Mouse (Mus musculus): ENCODE data around the gene Tmem159. TPM values are rescaled to one million over a fixed set of nuclear protein-coding genes. Genes with fewer than 3 reads are reported as not detected.

Gene Tmem159
- polyA plus RNA-seq, 1 experiment from 2014 or later, result 23.9 TPM

GRCm38 (mm10) chr7:120104975-120105374, 2.8 kb downstream of the Tmem159 start:
- no peak for DNase-seq (ENCODE audit: low spot score)

GRCm38 (mm10) chr7:120106356-120106755, 4.2 kb downstream of the Tmem159 start:
- no peaks in the 10 kb centered on the region for H3K36me3 ChIP-seq
- DNase-seq (ENCODE audit: low spot score), result no peak
- H3K4me3 ChIP-seq, result no peak overlapping the region
- H3K9me3 ChIP-seq (replicated peaks), result no peaks in the 10 kb centered on the region
- WGBS, result 90% methylated on average over 2 of the region's 2 CpGs
- peaks cover 19% of the 10 kb centered on the region for H3K4me1 ChIP-seq
- peaks cover 19% of the 10 kb centered on the region for H3K27me3 ChIP-seq (ENCODE audit: low read depth, poor library complexity, severe bottlenecking)
- no peak overlapping the region for H3K27ac ChIP-seq (replicated peaks)

More at GRCm38 (mm10) chr7:120104975-120105374, 2.8 kb downstream of the Tmem159 start:
- 65% methylated on average over 3 of the region's 3 CpGs for WGBS
- no peak overlapping the region for H3K4me3 ChIP-seq
- H3K36me3 ChIP-seq, result no peaks in the 10 kb centered on the region
- H3K4me1 ChIP-seq, result peaks cover 19% of the 10 kb centered on the region
- H3K27ac ChIP-seq (replicated peaks), result no peak overlapping the region
- H3K9me3 ChIP-seq (replicated peaks), result no peaks in the 10 kb centered on the region
- peaks cover 23% of the 10 kb centered on the region for H3K27me3 ChIP-seq (ENCODE audit: low read depth, poor library complexity, severe bottlenecking)

- no peaks in the 10 kb centered on the region for H3K27me3 ChIP-seq (ENCODE audit: low read depth, poor library complexity, severe bottlenecking)
- 89% methylated on average over 5 of the region's 5 CpGs for WGBS
- H3K9me3 ChIP-seq (replicated peaks), result no peaks in the 10 kb centered on the region
- DNase-seq (ENCODE audit: low spot score), result no peak
- H3K36me3 ChIP-seq, result peaks cover 7% of the 10 kb centered on the region; the same call in 1 of the 2 replicates
- no peaks in the 10 kb centered on the region for H3K4me1 ChIP-seq
- no peak overlapping the region for H3K27ac ChIP-seq (replicated peaks)
- H3K4me3 ChIP-seq, result no peak overlapping the region
These were observed 7.5 kb downstream of the Tmem159 start for GRCm38 (mm10) chr7:120109676-120110075.

- Histone ChIP-seq H3K27me3 (ENCODE audit: low read depth, poor library complexity, severe bottlenecking) (no peaks in the 10 kb centered on the region), H3K9me3 (replicated peaks) (no peaks in the 10 kb centered on the region), H3K4me1 (peaks cover 7% of the 10 kb centered on the region; the same call in 1 of the 2 replicates), H3K36me3 (peaks cover 27% of the 10 kb centered on the region), H3K27ac (replicated peaks) (no peak overlapping the region), H3K4me3 (no peak overlapping the region)
- no peak for DNase-seq (ENCODE audit: low spot score)
- WGBS, result 92% methylated on average over 5 of the region's 5 CpGs
These were observed 14.8 kb downstream of the Tmem159 start for GRCm38 (mm10) chr7:120116976-120117375.

GRCm38 (mm10) chr7:120117529-120117928, 15.4 kb downstream of the Tmem159 start:
- DNase-seq (ENCODE audit: low spot score), result no peak
- H3K27ac ChIP-seq (replicated peaks), result no peak overlapping the region
- no peaks in the 10 kb centered on the region for H3K9me3 ChIP-seq (replicated peaks)
- no peak overlapping the region for H3K4me3 ChIP-seq
- H3K36me3 ChIP-seq, result peaks cover 27% of the 10 kb centered on the region
- no peaks in the 10 kb centered on the region for H3K27me3 ChIP-seq (ENCODE audit: low read depth, poor library complexity, severe bottlenecking)
- peaks cover 7% of the 10 kb centered on the region; the same call in 1 of the 2 replicates for H3K4me1 ChIP-seq
- 45% methylated on average over 6 of the region's 6 CpGs for WGBS

GRCm38 (mm10) chr7:120123776-120124175, 21.6 kb downstream of the Tmem159 start:
- 88% methylated on average over 4 of the region's 4 CpGs for WGBS
- no peak for DNase-seq (ENCODE audit: low spot score)
- Histone ChIP-seq H3K36me3 (peaks cover 12% of the 10 kb centered on the region; the same call in 1 of the 2 replicates), H3K27ac (replicated peaks) (no peak overlapping the region), H3K4me1 (peaks cover 20% of the 10 kb centered on the region), H3K27me3 (ENCODE audit: low read depth, poor library complexity, severe bottlenecking) (no peaks in the 10 kb centered on the region), H3K9me3 (replicated peaks) (no peaks in the 10 kb centered on the region), H3K4me3 (no peak overlapping the region)

- Histone ChIP-seq H3K27me3 (ENCODE audit: low read depth, poor library complexity, severe bottlenecking) (no peaks in the 10 kb centered on the region), H3K9me3 (replicated peaks) (no peaks in the 10 kb centered on the region), H3K27ac (replicated peaks) (no peak overlapping the region), H3K36me3 (peaks cover 12% of the 10 kb centered on the region; the same call in 1 of the 2 replicates), H3K4me1 (peaks cover 20% of the 10 kb centered on the region), H3K4me3 (no peak overlapping the region)
- DNase-seq (ENCODE audit: low spot score), result peak; percentile 74
- WGBS, result 2% methylated on average over 3 of the region's 3 CpGs
These were observed 22.7 kb downstream of the Tmem159 start for GRCm38 (mm10) chr7:120124844-120125243.

GRCm38 (mm10) chr7:120126976-120127685, 25.0 kb downstream of the Tmem159 start:
- Histone ChIP-seq H3K27me3 (ENCODE audit: low read depth, poor library complexity, severe bottlenecking) (no peaks in the 10 kb centered on the region), H3K36me3 (no peaks in the 10 kb centered on the region), H3K27ac (replicated peaks) (no peak overlapping the region; the same call in 1 of the 2 replicates), H3K4me3 (no peak overlapping the region), H3K4me1 (peaks cover 20% of the 10 kb centered on the region), H3K9me3 (replicated peaks) (no peaks in the 10 kb centered on the region)
- WGBS, result 22% methylated on average over 5 of the region's 5 CpGs
- DNase-seq (ENCODE audit: low spot score), result no peak

GRCm38 (mm10) chr7:120127686-120128059, 25.5 kb downstream of the Tmem159 start:
- peak; percentile 25 for DNase-seq (ENCODE audit: low spot score)
- no peaks in the 10 kb centered on the region for H3K27me3 ChIP-seq (ENCODE audit: low read depth, poor library complexity, severe bottlenecking)

GRCm38 (mm10) chr7:120128951-120129350, 26.8 kb downstream of the Tmem159 start:
- no peaks in the 10 kb centered on the region for H3K9me3 ChIP-seq (replicated peaks)
- peaks cover 20% of the 10 kb centered on the region for H3K4me1 ChIP-seq
- no peak for DNase-seq (ENCODE audit: low spot score)
- WGBS, result 82% methylated on average over 4 of the region's 4 CpGs
- H3K27me3 ChIP-seq (ENCODE audit: low read depth, poor library complexity, severe bottlenecking), result no peaks in the 10 kb centered on the region
- H3K36me3 ChIP-seq, result no peaks in the 10 kb centered on the region
- H3K27ac ChIP-seq (replicated peaks), result no peak overlapping the region
- H3K4me3 ChIP-seq, result no peak overlapping the region

More at GRCm38 (mm10) chr7:120127686-120128059, 25.5 kb downstream of the Tmem159 start:
- Histone ChIP-seq H3K27ac (replicated peaks) (no peak overlapping the region), H3K9me3 (replicated peaks) (no peaks in the 10 kb centered on the region), H3K4me3 (no peak overlapping the region), H3K4me1 (peaks cover 20% of the 10 kb centered on the region), H3K36me3 (no peaks in the 10 kb centered on the region)
- WGBS, result 41% methylated on average over 4 of the region's 4 CpGs

GRCm38 (mm10) chr7:120142743-120143142, 40.6 kb downstream of the Tmem159 start:
- H3K4me1 ChIP-seq, result no peaks in the 10 kb centered on the region
- no peak for DNase-seq (ENCODE audit: low spot score)
- no peak overlapping the region for H3K4me3 ChIP-seq
- no peaks in the 10 kb centered on the region for H3K9me3 ChIP-seq (replicated peaks)
- no peak overlapping the region for H3K27ac ChIP-seq (replicated peaks)
- 95% methylated on average over 1 of the region's 1 CpGs for WGBS
- H3K27me3 ChIP-seq (ENCODE audit: low read depth, poor library complexity, severe bottlenecking), result no peaks in the 10 kb centered on the region
- no peaks in the 10 kb centered on the region for H3K36me3 ChIP-seq

- no peak for DNase-seq (ENCODE audit: low spot score)
- 70% methylated on average over 9 of the region's 9 CpGs for WGBS
- Histone ChIP-seq H3K27me3 (ENCODE audit: low read depth, poor library complexity, severe bottlenecking) (no peaks in the 10 kb centered on the region), H3K4me3 (no peak within 1 kb of the TSS), H3K27ac (replicated peaks) (no peak within 1 kb of the TSS), H3K4me1 (peaks cover 3% of the 10 kb centered on the region), H3K9me3 (replicated peaks) (no peaks in the 10 kb centered on the region), H3K36me3 (no peaks in the 10 kb centered on the region)
These were observed 43.0 kb downstream of the Tmem159 start, which contains the start of gene Zp2 for GRCm38 (mm10) chr7:120145191-120145590. Gene Zp2 (minus strand): TSS chr7:120145291.

GRCm38 (mm10) chr7:120150257-120150656, 48.1 kb downstream of the Tmem159 start:
- no peaks in the 10 kb centered on the region for H3K36me3 ChIP-seq
- peaks cover 8% of the 10 kb centered on the region for H3K4me1 ChIP-seq
- WGBS, result 14% methylated on average over 3 of the region's 3 CpGs
- H3K4me3 ChIP-seq, result no peak overlapping the region
- 0 out of 2 replicates have a peak overlapping the region, but pooled peaks have one; percentile 9 for H3K27ac ChIP-seq (replicated peaks)
- DNase-seq (ENCODE audit: low spot score), result peak; percentile 20
- H3K27me3 ChIP-seq (ENCODE audit: low read depth, poor library complexity, severe bottlenecking), result peaks cover 4% of the 10 kb centered on the region; the same call in 1 of the 2 replicates
- H3K9me3 ChIP-seq (replicated peaks), result no peaks in the 10 kb centered on the region
